Mouse (Mus musculus): ENCODE results near the gene Kcnk15. TPM values are rescaled to one million over a fixed set of nuclear protein-coding genes. Genes with fewer than 3 reads are reported as not detected.

Gene Kcnk15
- polyA plus RNA-seq (2016; fragmentation: Nextera tagmentation; extraction: Ambion mirVana) = not detected in 2 replicates

DNA sequence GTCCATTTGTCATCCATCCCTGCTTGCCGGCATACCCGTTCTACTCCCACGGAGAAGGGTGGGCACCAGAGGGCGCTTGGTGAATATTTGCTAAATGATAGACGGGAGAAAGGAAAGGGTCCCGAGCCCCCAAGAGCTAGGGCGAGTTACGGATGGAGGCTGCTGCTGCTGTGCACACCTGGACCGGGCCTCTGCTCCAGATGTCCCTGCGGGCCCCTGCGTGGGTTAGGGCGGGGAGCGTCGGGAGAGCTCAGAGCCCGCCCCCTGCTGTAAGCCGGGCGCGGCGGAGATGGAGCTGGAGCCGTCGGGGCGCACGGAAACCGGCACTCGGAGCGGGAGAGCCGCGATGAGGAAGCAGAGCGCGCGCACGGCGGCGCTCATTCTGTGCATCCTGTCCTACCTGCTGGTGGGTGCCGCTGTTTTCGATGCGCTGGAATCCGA lies at the start of gene Kcnk15:
Kcnk15 (plus strand) TSS at position 191 of the 441 bp plus-strand sequence.
- Histone ChIP-seq H3K9me3 (replicated peaks) (no peaks in the 10 kb centered on the region), H3K9ac (no peak within 1 kb of the TSS), H3K36me3 (no peaks in the 10 kb centered on the region), H3K27me3 (replicated peaks) (peaks cover 92% of the 10 kb centered on the region), H3K4me2 (peak within 1 kb of the TSS; percentile 56), H3K27ac (ENCODE audit: poor library complexity, severe bottlenecking) (no peak within 1 kb of the TSS), H3K4me3 (peak within 1 kb of the TSS; percentile 31), H3K4me1 (replicated peaks) (0 out of 2 replicates have a peak, but pooled peaks cover 7% of the 10 kb centered on the region)
- ATAC-seq (ENCODE audit: insufficient number of reproducible peaks, low FRiP score) = no peak
- 0% methylated on average over 38 of the region's 38 CpGs for WGBS

DNA sequence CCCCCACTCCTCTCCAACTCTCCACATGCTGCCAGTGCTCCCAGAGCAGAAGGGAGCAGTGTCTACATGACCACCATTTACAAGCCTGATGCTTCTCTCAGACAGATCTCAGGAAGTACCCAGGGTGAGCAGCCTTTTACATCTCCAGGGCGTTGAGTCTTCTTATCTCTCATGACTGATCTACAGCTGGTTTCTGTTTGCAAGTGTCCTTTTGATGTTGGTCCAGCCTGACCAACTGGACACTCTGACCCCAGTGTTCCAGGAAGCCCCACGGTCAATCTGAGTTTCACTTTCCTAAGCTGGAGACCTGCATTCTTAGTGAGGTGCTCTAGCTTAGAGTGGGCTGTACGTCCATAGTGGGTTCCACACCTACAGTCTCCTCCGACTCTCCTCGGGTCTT lies 49.6 kb upstream of the Kcnk15 start:
- Histone ChIP-seq H3K4me3 (no peak overlapping the region), H3K27me3 (replicated peaks) (0 out of 2 replicates have a peak, but pooled peaks cover 6% of the 10 kb centered on the region), H3K9ac (no peak overlapping the region), H3K27ac (ENCODE audit: poor library complexity, severe bottlenecking) (no peak overlapping the region), H3K4me2 (no peak overlapping the region), H3K36me3 (no peaks in the 10 kb centered on the region), H3K4me1 (replicated peaks) (0 out of 2 replicates have a peak, but pooled peaks cover 4% of the 10 kb centered on the region), H3K9me3 (replicated peaks) (no peaks in the 10 kb centered on the region)
- WGBS = 58% methylated on average over 5 of the region's 5 CpGs
- ATAC-seq (ENCODE audit: insufficient number of reproducible peaks, low FRiP score) = no peak

DNA sequence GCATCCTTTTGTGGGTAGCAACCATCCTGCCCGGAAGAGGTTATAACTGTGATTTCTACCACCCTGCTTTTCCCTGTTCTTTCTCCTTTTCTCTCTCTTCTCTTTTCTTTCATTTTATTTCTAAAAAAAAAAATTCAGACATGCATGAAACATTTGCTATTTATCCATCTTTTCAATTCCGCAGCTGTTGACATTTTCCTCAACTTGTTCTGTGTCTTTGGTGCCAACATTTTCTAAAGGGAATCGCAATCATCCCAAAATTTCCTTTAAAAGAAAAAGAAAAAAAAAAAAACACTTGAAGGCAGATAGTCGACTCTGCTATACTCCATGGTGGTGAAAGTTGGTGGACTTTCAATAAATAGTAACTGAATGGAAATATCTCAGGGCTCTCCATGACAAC lies 44.3 kb upstream of the Kcnk15 start:
- no peak overlapping the region for H3K4me2 ChIP-seq
- H3K9ac ChIP-seq = no peak overlapping the region
- H3K4me3 ChIP-seq = no peak overlapping the region
- H3K27me3 ChIP-seq (replicated peaks) = no peaks in the 10 kb centered on the region
- H3K27ac ChIP-seq (ENCODE audit: poor library complexity, severe bottlenecking) = no peak overlapping the region
- H3K36me3 ChIP-seq = no peaks in the 10 kb centered on the region
- H3K4me1 ChIP-seq (replicated peaks) = no peaks in the 10 kb centered on the region
- 84% methylated on average over 4 of the region's 4 CpGs for WGBS
- ATAC-seq (ENCODE audit: insufficient number of reproducible peaks, low FRiP score) = no peak
- H3K9me3 ChIP-seq (replicated peaks) = no peaks in the 10 kb centered on the region

DNA sequence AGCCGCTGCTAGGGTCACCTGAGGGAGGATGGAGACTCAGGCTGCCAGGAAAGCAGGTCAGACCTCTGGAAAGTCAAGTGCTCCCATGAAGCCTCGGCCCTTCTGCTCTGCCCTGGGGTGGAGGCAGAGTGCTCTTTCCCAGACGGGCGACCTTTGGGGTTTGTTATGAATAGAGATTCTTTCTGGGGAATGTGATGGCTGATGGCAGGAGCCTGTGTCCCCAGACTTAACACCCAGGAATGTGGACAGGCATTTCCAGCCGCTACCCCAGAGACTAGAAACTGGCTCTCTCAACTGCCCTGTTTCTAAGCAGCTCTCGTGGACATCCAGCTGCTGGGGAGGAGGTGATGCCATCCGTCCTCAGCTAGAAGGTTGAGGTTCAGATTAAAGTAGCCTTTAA lies 43.7 kb upstream of the Kcnk15 start:
- no peak overlapping the region for H3K4me3 ChIP-seq
- no peaks in the 10 kb centered on the region for H3K36me3 ChIP-seq
- no peaks in the 10 kb centered on the region for H3K27me3 ChIP-seq (replicated peaks)
- H3K27ac ChIP-seq (ENCODE audit: poor library complexity, severe bottlenecking) = no peak overlapping the region
- H3K9me3 ChIP-seq (replicated peaks) = no peaks in the 10 kb centered on the region
- WGBS = 35% methylated on average over 7 of the region's 7 CpGs
- H3K4me2 ChIP-seq = no peak overlapping the region
- ATAC-seq (ENCODE audit: insufficient number of reproducible peaks, low FRiP score) = no peak
- no peaks in the 10 kb centered on the region for H3K4me1 ChIP-seq (replicated peaks)
- H3K9ac ChIP-seq = no peak overlapping the region

DNA sequence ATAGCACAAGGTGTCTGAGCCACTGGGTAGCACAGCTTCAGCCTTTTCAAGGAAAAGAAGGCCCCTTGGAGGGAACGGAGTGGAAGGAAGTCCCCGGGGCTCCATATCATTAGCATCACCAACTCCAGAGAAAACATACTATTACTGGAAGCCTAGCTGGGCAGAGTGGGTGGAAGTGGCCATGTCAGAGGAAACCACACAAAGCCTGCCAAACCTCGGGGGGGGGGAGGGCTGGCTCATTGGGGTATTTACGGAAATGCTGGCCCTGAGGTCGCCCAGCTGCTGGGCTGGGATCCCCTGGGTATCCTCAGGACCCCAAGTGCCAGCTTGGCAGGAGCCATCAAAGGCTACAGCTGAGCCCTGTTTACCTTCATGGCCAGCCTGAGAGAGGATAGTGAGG lies 40.4 kb upstream of the Kcnk15 start:
- 48% methylated on average over 5 of the region's 5 CpGs for WGBS
- ATAC-seq (ENCODE audit: insufficient number of reproducible peaks, low FRiP score) = no peak

DNA sequence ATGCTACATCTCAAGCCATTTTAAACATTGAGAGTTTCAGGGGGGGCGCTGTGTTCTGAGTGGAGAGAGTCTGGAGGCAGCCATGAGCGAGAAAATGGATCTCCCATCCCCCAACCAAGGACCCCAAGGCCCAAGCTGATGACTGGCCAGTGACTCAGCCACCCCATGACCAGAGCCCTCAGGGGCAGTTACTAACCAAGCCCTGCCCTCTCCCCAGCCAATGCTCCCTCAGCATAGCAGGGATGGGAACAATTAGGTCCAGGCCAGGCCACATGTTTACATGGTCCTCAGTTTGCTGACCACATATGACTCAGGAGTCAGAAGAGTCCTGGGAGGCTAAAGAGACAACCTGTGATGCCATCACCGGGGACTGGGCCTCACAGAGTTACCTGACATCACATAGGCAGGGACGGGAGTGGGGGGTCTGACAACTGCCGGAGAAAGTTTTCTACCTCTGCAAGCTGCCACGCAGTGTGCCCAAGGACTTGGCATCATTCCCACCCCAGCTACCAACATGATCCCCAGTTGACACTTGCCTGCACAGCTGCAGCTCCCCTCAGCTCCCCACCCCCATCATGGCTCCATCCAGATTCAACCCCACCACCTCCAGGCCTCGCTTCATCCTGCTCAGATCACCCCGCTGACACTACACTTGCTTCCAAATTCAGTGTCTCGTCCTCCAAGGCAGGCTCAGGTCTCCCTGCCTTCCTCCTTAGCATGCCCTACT lies 38.5 kb upstream of the Kcnk15 start:
- H3K27me3 ChIP-seq (replicated peaks) = no peaks in the 10 kb centered on the region
- H3K4me1 ChIP-seq (replicated peaks) = no peaks in the 10 kb centered on the region
- no peak overlapping the region for H3K4me2 ChIP-seq
- H3K9ac ChIP-seq = no peak overlapping the region
- no peaks in the 10 kb centered on the region for H3K36me3 ChIP-seq
- H3K27ac ChIP-seq (ENCODE audit: poor library complexity, severe bottlenecking) = no peak overlapping the region
- no peak for ATAC-seq (ENCODE audit: insufficient number of reproducible peaks, low FRiP score)
- H3K9me3 ChIP-seq (replicated peaks) = no peaks in the 10 kb centered on the region
- 80% methylated on average over 9 of the region's 9 CpGs for WGBS
- no peak overlapping the region for H3K4me3 ChIP-seq

More for the DNA sequence above, 40.4 kb upstream of the Kcnk15 start:
- Histone ChIP-seq H3K36me3 (no peaks in the 10 kb centered on the region), H3K9me3 (replicated peaks) (no peaks in the 10 kb centered on the region), H3K27ac (ENCODE audit: poor library complexity, severe bottlenecking) (no peak overlapping the region), H3K9ac (no peak overlapping the region), H3K4me2 (no peak overlapping the region), H3K4me3 (no peak overlapping the region), H3K27me3 (replicated peaks) (no peaks in the 10 kb centered on the region), H3K4me1 (replicated peaks) (no peaks in the 10 kb centered on the region)

DNA sequence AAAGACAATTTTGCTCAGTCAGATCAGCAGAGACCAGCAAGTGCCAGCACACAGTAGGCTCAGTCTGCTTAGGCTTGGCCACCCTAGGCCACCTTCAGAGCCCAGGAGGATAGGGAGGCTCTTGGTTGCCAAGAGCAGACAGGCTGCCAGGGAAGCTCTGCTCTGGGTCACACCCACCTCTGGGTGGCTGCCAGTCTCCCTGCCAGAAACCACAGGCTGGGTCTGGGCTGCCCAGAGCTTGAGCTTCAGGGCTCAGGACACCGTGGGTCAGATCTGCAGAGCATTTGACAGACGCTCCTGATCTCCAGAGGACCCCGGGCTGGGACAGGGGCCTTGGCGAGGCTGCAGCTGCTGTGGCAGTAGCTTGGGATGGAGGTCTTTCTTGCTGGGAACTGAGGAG lies 32.8 kb upstream of the Kcnk15 start, which contains the start of gene Ccn5:
Ccn5 (plus strand) TSS at position 255 of the 400 bp plus-strand sequence.
- H3K27me3 ChIP-seq (replicated peaks) = peaks cover 20% of the 10 kb centered on the region
- no peaks in the 10 kb centered on the region for H3K36me3 ChIP-seq
- 63% methylated on average over 4 of the region's 4 CpGs for WGBS
- no peak within 1 kb of the TSS for H3K27ac ChIP-seq (ENCODE audit: poor library complexity, severe bottlenecking)
- no peak within 1 kb of the TSS for H3K4me2 ChIP-seq
- H3K9ac ChIP-seq = no peak within 1 kb of the TSS
- no peaks in the 10 kb centered on the region for H3K4me1 ChIP-seq (replicated peaks)
- ATAC-seq (ENCODE audit: insufficient number of reproducible peaks, low FRiP score) = no peak
- H3K9me3 ChIP-seq (replicated peaks) = no peaks in the 10 kb centered on the region
- no peak within 1 kb of the TSS for H3K4me3 ChIP-seq

DNA sequence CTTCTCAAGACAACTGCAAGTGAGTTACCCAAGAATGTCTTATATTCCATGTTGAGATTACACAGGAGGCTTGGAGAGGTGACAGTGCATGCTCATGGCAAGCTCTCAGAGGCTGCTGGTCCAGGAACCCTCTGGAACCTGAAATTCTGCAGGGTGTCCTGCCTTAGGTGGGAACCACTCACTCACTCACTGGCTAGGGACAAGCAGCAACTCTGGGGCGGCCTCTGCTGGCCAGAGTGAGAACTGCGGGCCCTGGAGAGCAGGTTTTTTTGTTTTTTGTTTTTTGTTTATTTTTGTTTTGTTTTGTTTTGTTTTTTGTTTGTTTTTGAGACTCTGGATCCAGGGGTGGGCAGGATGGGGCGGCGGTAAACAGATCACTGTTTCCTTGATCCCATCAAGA lies 30.2 kb upstream of the Kcnk15 start:
- no peaks in the 10 kb centered on the region for H3K36me3 ChIP-seq
- H3K9me3 ChIP-seq (replicated peaks) = no peaks in the 10 kb centered on the region
- H3K4me1 ChIP-seq (replicated peaks) = no peaks in the 10 kb centered on the region
- H3K4me3 ChIP-seq = no peak overlapping the region
- WGBS = 13% methylated on average over 4 of the region's 4 CpGs
- peak overlapping the region; percentile 49 for H3K4me2 ChIP-seq
- no peak overlapping the region for H3K27ac ChIP-seq (ENCODE audit: poor library complexity, severe bottlenecking)
- H3K27me3 ChIP-seq (replicated peaks) = peaks cover 28% of the 10 kb centered on the region
- peak overlapping the region; percentile 8; the same call in 1 of the 2 replicates for H3K9ac ChIP-seq
- ATAC-seq (ENCODE audit: insufficient number of reproducible peaks, low FRiP score) = no peak

DNA sequence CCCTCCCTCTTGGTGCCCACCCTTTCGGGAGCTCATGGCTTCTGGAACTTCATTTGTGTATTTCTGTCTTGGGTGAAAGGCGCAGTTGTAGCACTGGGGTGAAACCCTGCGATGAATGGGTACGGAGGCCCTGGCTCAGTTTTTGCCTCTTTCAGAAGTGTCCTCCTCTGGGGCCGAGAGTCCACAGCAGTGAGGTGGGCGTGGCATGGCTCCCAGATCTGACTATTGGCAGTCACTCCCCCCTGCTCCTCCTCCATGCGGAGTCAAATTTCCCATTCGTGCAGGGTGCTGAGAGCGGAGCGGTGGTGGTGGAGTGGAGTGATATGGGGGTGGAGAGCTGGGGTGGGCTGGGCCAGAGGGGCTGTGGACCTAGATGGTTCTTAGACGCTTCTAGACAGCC lies 29.7 kb upstream of the Kcnk15 start:
- Histone ChIP-seq H3K9me3 (replicated peaks) (no peaks in the 10 kb centered on the region), H3K9ac (peak overlapping the region; percentile 8; the same call in 1 of the 2 replicates), H3K4me3 (0 out of 2 replicates have a peak overlapping the region, but pooled peaks have one; percentile 3), H3K27ac (ENCODE audit: poor library complexity, severe bottlenecking) (no peak overlapping the region), H3K4me2 (peak overlapping the region; percentile 49), H3K27me3 (replicated peaks) (peaks cover 29% of the 10 kb centered on the region), H3K36me3 (no peaks in the 10 kb centered on the region), H3K4me1 (replicated peaks) (no peaks in the 10 kb centered on the region)
- no peak for ATAC-seq (ENCODE audit: insufficient number of reproducible peaks, low FRiP score)
- 22% methylated on average over 11 of the region's 11 CpGs for WGBS

DNA sequence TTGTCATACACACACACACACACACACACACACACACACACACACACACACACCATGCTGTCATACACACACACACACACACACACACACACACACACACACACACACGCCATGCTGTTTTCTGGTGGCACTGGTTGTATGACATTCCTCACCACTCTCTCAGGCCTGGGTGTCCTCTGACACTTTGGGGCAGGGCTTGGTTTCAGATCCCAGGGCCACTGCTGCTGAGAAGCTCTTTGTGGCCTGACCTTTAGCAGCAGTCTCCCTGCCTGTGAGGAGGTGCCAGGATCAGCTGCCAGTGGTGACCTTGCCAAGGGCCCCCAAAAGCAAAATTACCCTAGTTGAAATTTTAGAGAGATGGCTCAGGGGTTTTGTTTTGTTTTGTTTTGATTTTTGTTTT lies 27.6 kb upstream of the Kcnk15 start:
- no peak for ATAC-seq (ENCODE audit: insufficient number of reproducible peaks, low FRiP score)
- Histone ChIP-seq H3K4me2 (no peak overlapping the region), H3K9ac (no peak overlapping the region), H3K4me1 (replicated peaks) (no peaks in the 10 kb centered on the region), H3K4me3 (no peak overlapping the region), H3K9me3 (replicated peaks) (no peaks in the 10 kb centered on the region), H3K27ac (ENCODE audit: poor library complexity, severe bottlenecking) (no peak overlapping the region), H3K27me3 (replicated peaks) (peaks cover 22% of the 10 kb centered on the region), H3K36me3 (no peaks in the 10 kb centered on the region)
- WGBS = 86% methylated on average over 1 of the region's 1 CpGs

DNA sequence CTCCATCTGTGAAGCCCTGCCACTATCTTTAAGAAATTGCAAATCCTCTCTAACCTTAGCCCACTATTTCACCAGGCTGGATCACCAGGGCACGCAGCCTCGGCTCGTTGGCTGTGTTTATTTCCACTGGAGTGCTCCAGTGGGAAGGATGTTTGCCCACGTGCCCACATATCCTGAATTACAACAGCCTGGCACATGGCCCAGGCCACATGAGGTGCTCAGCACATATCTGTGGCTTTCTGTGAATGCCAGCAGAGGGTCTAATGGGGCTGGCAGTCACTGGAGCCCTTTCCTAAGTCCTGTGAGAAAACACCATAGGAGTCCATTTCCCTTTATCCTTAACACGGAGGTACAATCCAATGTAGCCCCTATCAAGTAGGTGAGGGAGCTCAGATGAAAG lies 27.0 kb upstream of the Kcnk15 start:
- no peaks in the 10 kb centered on the region for H3K4me1 ChIP-seq (replicated peaks)
- peaks cover 19% of the 10 kb centered on the region for H3K27me3 ChIP-seq (replicated peaks)
- ATAC-seq (ENCODE audit: insufficient number of reproducible peaks, low FRiP score) = no peak
- no peak overlapping the region for H3K4me3 ChIP-seq
- no peak overlapping the region for H3K9ac ChIP-seq
- no peaks in the 10 kb centered on the region for H3K9me3 ChIP-seq (replicated peaks)
- no peak overlapping the region for H3K27ac ChIP-seq (ENCODE audit: poor library complexity, severe bottlenecking)
- H3K4me2 ChIP-seq = no peak overlapping the region
- H3K36me3 ChIP-seq = no peaks in the 10 kb centered on the region
- 75% methylated on average over 5 of the region's 5 CpGs for WGBS
